Mouse (Mus musculus) brain, embryonic 14.5 days (tissue): Measurements from ENCODE around the gene Ttc9c. TPM values are rescaled to one million over a fixed set of nuclear protein-coding genes. Genes with fewer than 3 reads are reported as not detected.
"Not testable (repeated sequence)": the region's sequence is repeated elsewhere in the genome, so short reads cannot be mapped to it uniquely, and the experiment has no call there.

Experiments
- DNase-seq: peaks from one replicate; pipeline ENCODE4 v3.0.0-alpha.2; 2011; ENCODE audit warnings: low read depth
- CTCF ChIP-seq: fragments of 200-500 bp; IDR thresholded peaks from 2 replicates; pipeline ENCODE4 v1.5.1; 2012; ENCODE audit warnings: inconsistent platforms, mild to moderate bottlenecking, moderate library complexity, borderline replicate concordance; ENCODE audit not compliant: insufficient read depth, insufficient read length; ENCODE audit errors: extremely low read depth
- POLR2A ChIP-seq: fragments of 200-500 bp; IDR thresholded peaks from 2 replicates; pipeline ENCODE4 v1.6.1; 2012; ENCODE audit warnings: mild to moderate bottlenecking, inconsistent platforms, borderline replicate concordance; ENCODE audit not compliant: poor library complexity, insufficient read depth, insufficient read length, severe bottlenecking; ENCODE audit errors: extremely low read depth
- polyA plus RNA-seq: library from polyadenylated mRNA; depleted of rRNA; stranded (reverse); fragments of >200 nt; gene quantifications from 2 replicates; pipeline ENCODE4 v1.2.3, GENCODE M21; 2012

Ttc9c gene
- polyA plus RNA-seq, 1 experiment = 53.6 TPM

DNA sequence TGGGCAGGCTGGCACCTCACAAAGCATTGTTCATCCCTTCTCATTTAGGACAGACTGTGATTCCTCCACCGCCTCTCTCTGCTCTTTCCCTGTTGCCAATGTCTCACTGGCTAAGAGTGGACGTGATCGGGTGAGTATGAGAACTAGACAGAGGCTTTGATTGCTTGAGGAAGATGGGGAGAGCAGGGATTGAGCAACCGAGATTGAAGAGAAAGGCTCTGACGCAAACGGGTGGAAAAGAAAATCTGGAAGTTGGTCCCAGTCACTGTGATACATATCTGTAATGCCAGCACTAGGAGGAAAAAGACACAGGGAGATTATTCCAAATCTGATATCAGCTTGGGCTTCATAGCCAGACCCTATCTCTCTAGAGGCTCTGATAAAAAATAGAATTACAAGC is 23.8 kb upstream of the Ttc9c start:
- no peak for TF ChIP-seq CTCF
- no peak for TF ChIP-seq POLR2A
- no peak for DNase-seq

- TF ChIP-seq POLR2A (no peak), CTCF (no peak)
- DNase-seq = no peak
These were observed 21.9 kb upstream of the Ttc9c start for GRCm38 (mm10) chr19:8841012-8841411.

GRCm38 (mm10) chr19:8839908-8840791 is 21.0 kb upstream of the Ttc9c start:
- DNase-seq = peak; percentile 82
- TF ChIP-seq CTCF (no peak), POLR2A (no peak)

- DNase-seq = peak; percentile 98
- no peak for TF ChIP-seq CTCF
- peak; percentile 34; the same call in 1 of the 2 replicates for TF ChIP-seq POLR2A
These were observed 20.2 kb upstream of the Ttc9c start, which contains the start of gene Gng3 for GRCm38 (mm10) chr19:8839103-8839907. Gene Gng3, minus strand, starts transcription at chr19:8839194.

GRCm38 (mm10) chr19:8838041-8838730 is 19.1 kb upstream of the Ttc9c start:
- peak; percentile 65 for DNase-seq
- TF ChIP-seq POLR2A (no peak), CTCF (no peak)

GRCm38 (mm10) chr19:8837251-8837791 is 18.2 kb upstream of the Ttc9c start, which contains the start of gene Bscl2:
Gene Bscl2, plus strand, starts transcription at chr19:8837467.
- peak; percentile 53; the same call in 1 of the 2 replicates for TF ChIP-seq POLR2A
- TF ChIP-seq CTCF = peak; percentile 59

DNA sequence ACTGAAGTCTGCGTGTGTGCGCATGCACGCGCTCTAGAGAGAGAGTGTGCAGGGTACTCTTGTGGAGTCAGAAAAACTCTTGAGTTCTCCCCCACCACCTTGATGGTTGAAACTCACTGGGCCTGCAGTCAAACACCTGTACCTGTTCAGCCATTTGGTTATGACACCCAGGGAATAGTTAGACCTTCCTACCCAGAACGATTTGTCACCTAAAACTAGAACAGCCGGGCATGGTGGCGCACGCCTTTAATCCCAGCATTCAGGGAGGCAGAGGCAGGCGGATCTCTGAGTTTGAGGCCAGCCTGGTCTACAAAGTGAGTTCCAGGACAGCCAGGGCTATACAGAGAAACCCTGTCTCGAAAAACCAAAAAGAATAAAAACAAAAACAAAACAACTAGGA is 17.2 kb upstream of the Ttc9c start:
- not testable (repeated sequence) for DNase-seq

More at GRCm38 (mm10) chr19:8837251-8837791, 18.2 kb upstream of the Ttc9c start, which contains the start of gene Bscl2:
- peak; percentile 94 for DNase-seq

- TF ChIP-seq CTCF = no peak
- DNase-seq = no peak
These were observed 13.8 kb upstream of the Ttc9c start for GRCm38 (mm10) chr19:8832971-8833370.

DNA sequence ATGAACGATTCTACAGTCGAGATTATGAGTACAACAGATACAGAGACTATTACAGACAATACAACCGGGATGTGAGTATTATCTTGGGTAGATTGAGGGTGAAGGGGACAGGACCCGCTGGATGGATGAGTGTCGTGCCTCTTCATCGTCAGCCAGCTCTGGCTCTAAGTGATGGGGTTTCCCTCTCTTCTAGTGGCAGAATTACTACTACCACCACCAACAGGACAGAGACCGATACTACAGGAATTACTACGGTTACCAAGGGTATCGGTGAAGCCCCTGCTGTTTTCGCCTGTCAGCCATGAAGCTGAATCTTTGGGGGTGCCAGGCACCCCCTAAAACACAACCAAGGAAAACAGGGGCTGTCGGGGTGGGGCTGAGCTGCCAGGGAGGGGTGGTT is 12.1 kb upstream of the Ttc9c start:
- TF ChIP-seq CTCF = peak; percentile 6; the same call in 1 of the 2 replicates
- TF ChIP-seq POLR2A = no peak
- DNase-seq = no peak

DNA sequence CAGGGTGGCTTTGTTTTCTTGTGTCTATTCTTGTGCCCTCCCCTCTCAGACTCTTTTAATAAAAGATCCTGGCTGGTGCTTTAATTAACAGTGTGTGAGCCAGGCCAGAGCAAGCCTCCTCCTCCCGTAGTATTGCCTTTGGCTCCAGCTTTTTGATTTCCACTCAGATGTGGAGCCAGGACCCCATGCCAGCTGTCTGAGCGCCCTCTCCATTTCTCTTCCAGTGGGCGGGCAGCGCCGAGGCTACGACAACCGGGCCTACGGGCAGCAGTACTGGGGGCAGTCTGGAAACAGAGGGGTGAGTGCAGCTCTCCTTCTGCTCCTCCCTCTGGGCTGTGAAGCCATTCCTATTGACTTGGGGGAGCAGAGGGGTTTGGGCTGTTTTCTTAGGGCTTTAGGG is 11.5 kb upstream of the Ttc9c start:
- no peak for TF ChIP-seq POLR2A
- TF ChIP-seq CTCF = no peak
- DNase-seq = peak; percentile 50

DNA sequence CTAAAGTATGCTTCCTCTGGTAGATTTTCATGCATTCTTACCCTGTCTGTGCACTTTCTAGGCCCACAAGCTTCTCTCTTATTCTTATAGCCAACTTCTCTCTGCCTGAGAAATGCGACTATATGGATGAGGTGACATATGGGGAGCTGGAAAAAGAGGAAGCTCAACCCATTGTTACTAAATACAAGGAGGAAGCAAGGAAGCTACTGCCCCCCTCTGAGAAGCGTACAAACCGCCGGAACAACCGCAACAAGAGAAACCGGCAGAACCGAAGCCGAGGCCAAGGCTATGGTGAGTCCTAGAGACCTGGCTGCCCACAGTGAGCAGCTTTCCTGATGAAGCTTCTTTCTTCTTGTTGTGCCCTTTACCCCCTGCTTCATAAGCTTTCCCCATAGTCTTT is 10.5 kb upstream of the Ttc9c start, which contains the start of gene AC129217.1:
AC129217.1 (plus strand) TSS at position 114 of the 400 bp plus-strand sequence.
- TF ChIP-seq CTCF (no peak), POLR2A (no peak)
- no peak for DNase-seq
